Mouse (Mus musculus) stomach, embryonic 14.5 days (tissue): ENCODE measurements around the gene Fsip1. TPM values are rescaled to one million over a fixed set of nuclear protein-coding genes. Genes with fewer than 3 reads are reported as not detected.

Experiments
- ATAC-seq: fragments of 200-750 bp; cut with Nextera tagmentation; 2 replicates; pipeline ENCODE4 v1.8.0; 2017; ENCODE audit warnings: low read depth, moderate TSS enrichment; ENCODE audit not compliant: insufficient number of reproducible peaks, insufficient read depth, low FRiP score
- H3K27ac ChIP-seq: fragments of 300-500 bp; sonication (generic); 2 replicates; pipeline ENCODE4 v1.5.1; 2014; ENCODE audit warnings: mild to moderate bottlenecking, low read length, moderate library complexity, mixed read lengths
- H3K27me3 ChIP-seq: fragments of 300-500 bp; sonication (generic); 2 replicates; pipeline ENCODE4 v1.6.1; 2014; ENCODE audit warnings: low read length, control low read depth, mixed read lengths; ENCODE audit not compliant: control insufficient read depth, insufficient read depth
- H3K36me3 ChIP-seq: fragments of 300-500 bp; sonication (generic); 2 replicates; pipeline ENCODE4 v1.6.1; 2014; ENCODE audit warnings: mild to moderate bottlenecking, control low read depth, low read length, moderate library complexity, mixed read lengths; ENCODE audit not compliant: control insufficient read depth, insufficient read depth
- H3K4me1 ChIP-seq: fragments of 300-500 bp; sonication (generic); 2 replicates; pipeline ENCODE4 v1.6.1; 2014; ENCODE audit warnings: low read length, control low read depth, mixed read lengths; ENCODE audit not compliant: control insufficient read depth, insufficient read depth
- H3K4me2 ChIP-seq: fragments of 300-500 bp; sonication (generic); replicated peaks from 2 replicates; pipeline ENCODE4 v1.6.1; 2014; ENCODE audit warnings: low read depth, low read length, control low read depth
- H3K4me3 ChIP-seq: fragments of 300-500 bp; sonication (generic); 2 replicates; pipeline ENCODE4 v1.5.1; 2014; ENCODE audit warnings: low read depth, low read length, control low read depth
- H3K9ac ChIP-seq: fragments of 300-500 bp; sonication (generic); replicated peaks from 2 replicates; pipeline ENCODE4 v1.6.1; 2014; ENCODE audit warnings: low read depth, mild to moderate bottlenecking, control low read depth, low read length, moderate library complexity, mixed read lengths
- H3K9me3 ChIP-seq: fragments of 300-500 bp; sonication (generic); 2 replicates; pipeline ENCODE4 v1.6.1; 2016; ENCODE audit warnings: low read depth, low read length, control low read depth; ENCODE audit not compliant: control insufficient read depth
- WGBS: fragments of 180-500 bp; shearing (Covaris S2); extraction: QIAGEN DNeasy Blood & Tissue Kit; methylation state at CpG from one replicate; pipeline ENCODE4 v1.1.7; 2014; 5-methylcytosine and 5-hydroxymethylcytosine counted together
- polyA plus RNA-seq: library from polyadenylated mRNA; unstranded; fragments of >200 nt; fragmentation: Nextera tagmentation; extraction: Ambion mirVana; gene quantifications from 2 replicates; pipeline ENCODE4 v1.2.1, GENCODE M21; 2014

Gene Fsip1
- polyA plus RNA-seq, 1 experiment from 2014 or later: 0.43 TPM

GRCm38 (mm10) chr2:118123743-118124142, 133.0 kb downstream of the Fsip1 start:
- Histone ChIP-seq H3K27ac (no peak overlapping the region), H3K4me1 (0 out of 2 replicates have a peak, but pooled peaks cover 3% of the 10 kb centered on the region), H3K9ac (no peak overlapping the region), H3K27me3 (no peaks in the 10 kb centered on the region), H3K4me2 (no peak overlapping the region), H3K9me3 (no peaks in the 10 kb centered on the region), H3K4me3 (no peak overlapping the region), H3K36me3 (peaks cover 69% of the 10 kb centered on the region)
- ATAC-seq: no peak
- 89% methylated on average over 9 of the region's 9 CpGs for WGBS

GRCm38 (mm10) chr2:118122291-118122690, 134.5 kb downstream of the Fsip1 start:
- H3K27ac ChIP-seq: no peak overlapping the region
- no peaks in the 10 kb centered on the region for H3K9me3 ChIP-seq
- H3K36me3 ChIP-seq: peaks cover 83% of the 10 kb centered on the region
- 98% methylated on average over 6 of the region's 6 CpGs for WGBS
- H3K4me3 ChIP-seq: no peak overlapping the region
- H3K27me3 ChIP-seq: no peaks in the 10 kb centered on the region
- no peak overlapping the region for H3K4me2 ChIP-seq
- ATAC-seq: no peak
- H3K4me1 ChIP-seq: 0 out of 2 replicates have a peak, but pooled peaks cover 3% of the 10 kb centered on the region
- no peak overlapping the region for H3K9ac ChIP-seq

GRCm38 (mm10) chr2:118120751-118121150, 136.0 kb downstream of the Fsip1 start:
- Histone ChIP-seq H3K36me3 (peaks cover 90% of the 10 kb centered on the region), H3K27me3 (no peaks in the 10 kb centered on the region), H3K4me3 (no peak overlapping the region), H3K27ac (no peak overlapping the region), H3K9ac (no peak overlapping the region), H3K4me1 (no peaks in the 10 kb centered on the region), H3K9me3 (no peaks in the 10 kb centered on the region), H3K4me2 (no peak overlapping the region)
- ATAC-seq: no peak
- WGBS: 90% methylated on average over 7 of the region's 7 CpGs

- Histone ChIP-seq H3K36me3 (peaks cover 89% of the 10 kb centered on the region), H3K4me2 (no peak overlapping the region), H3K4me1 (no peaks in the 10 kb centered on the region), H3K27me3 (no peaks in the 10 kb centered on the region), H3K4me3 (no peak overlapping the region), H3K9me3 (no peaks in the 10 kb centered on the region), H3K9ac (no peak overlapping the region), H3K27ac (no peak overlapping the region)
- WGBS: 95% methylated on average over 11 of the region's 11 CpGs
- ATAC-seq: no peak
Measured at GRCm38 (mm10) chr2:118120095-118120494, 136.7 kb downstream of the Fsip1 start.

- WGBS: 96% methylated on average over 12 of the region's 12 CpGs
- Histone ChIP-seq H3K4me3 (no peak overlapping the region), H3K4me1 (no peaks in the 10 kb centered on the region), H3K4me2 (no peak overlapping the region), H3K9ac (no peak overlapping the region), H3K9me3 (no peaks in the 10 kb centered on the region), H3K27ac (no peak overlapping the region), H3K27me3 (no peaks in the 10 kb centered on the region), H3K36me3 (peaks cover 89% of the 10 kb centered on the region)
- ATAC-seq: no peak
Measured at GRCm38 (mm10) chr2:118119684-118120083, 137.1 kb downstream of the Fsip1 start.

- Histone ChIP-seq H3K27ac (no peak overlapping the region), H3K27me3 (no peaks in the 10 kb centered on the region), H3K9ac (no peak overlapping the region), H3K4me3 (no peak overlapping the region), H3K4me2 (no peak overlapping the region), H3K36me3 (peaks cover 78% of the 10 kb centered on the region), H3K9me3 (no peaks in the 10 kb centered on the region), H3K4me1 (no peaks in the 10 kb centered on the region)
- ATAC-seq: no peak
- 91% methylated on average over 7 of the region's 7 CpGs for WGBS
Measured at GRCm38 (mm10) chr2:118118515-118118914, 138.3 kb downstream of the Fsip1 start.

GRCm38 (mm10) chr2:118118045-118118444, 138.7 kb downstream of the Fsip1 start:
- Histone ChIP-seq H3K9ac (no peak overlapping the region), H3K36me3 (peaks cover 76% of the 10 kb centered on the region), H3K27me3 (no peaks in the 10 kb centered on the region), H3K27ac (no peak overlapping the region), H3K4me2 (no peak overlapping the region), H3K9me3 (no peaks in the 10 kb centered on the region), H3K4me3 (no peak overlapping the region), H3K4me1 (0 out of 2 replicates have a peak, but pooled peaks cover 1% of the 10 kb centered on the region)
- ATAC-seq: no peak
- WGBS: 84% methylated on average over 6 of the region's 6 CpGs

GRCm38 (mm10) chr2:118117401-118117800, 139.4 kb downstream of the Fsip1 start:
- Histone ChIP-seq H3K9ac (no peak overlapping the region), H3K4me1 (0 out of 2 replicates have a peak, but pooled peaks cover 2% of the 10 kb centered on the region), H3K36me3 (peaks cover 71% of the 10 kb centered on the region), H3K27me3 (no peaks in the 10 kb centered on the region), H3K27ac (no peak overlapping the region), H3K4me3 (no peak overlapping the region), H3K4me2 (no peak overlapping the region), H3K9me3 (no peaks in the 10 kb centered on the region)
- ATAC-seq: no peak
- 65% methylated on average over 11 of the region's 11 CpGs for WGBS

GRCm38 (mm10) chr2:118116754-118117290, 139.9 kb downstream of the Fsip1 start:
- ATAC-seq: no peak
- no peak overlapping the region for H3K27ac ChIP-seq
- no peak overlapping the region for H3K9ac ChIP-seq
- H3K9me3 ChIP-seq: no peaks in the 10 kb centered on the region
- 0 out of 2 replicates have a peak, but pooled peaks cover 2% of the 10 kb centered on the region for H3K4me1 ChIP-seq
- 71% methylated on average over 3 of the region's 3 CpGs for WGBS
- H3K4me3 ChIP-seq: no peak overlapping the region
- H3K27me3 ChIP-seq: no peaks in the 10 kb centered on the region
- H3K36me3 ChIP-seq: peaks cover 66% of the 10 kb centered on the region
- no peak overlapping the region for H3K4me2 ChIP-seq
